ENCODE assay signal across 20 mouse cellular contexts in the genomic region with DNA sequence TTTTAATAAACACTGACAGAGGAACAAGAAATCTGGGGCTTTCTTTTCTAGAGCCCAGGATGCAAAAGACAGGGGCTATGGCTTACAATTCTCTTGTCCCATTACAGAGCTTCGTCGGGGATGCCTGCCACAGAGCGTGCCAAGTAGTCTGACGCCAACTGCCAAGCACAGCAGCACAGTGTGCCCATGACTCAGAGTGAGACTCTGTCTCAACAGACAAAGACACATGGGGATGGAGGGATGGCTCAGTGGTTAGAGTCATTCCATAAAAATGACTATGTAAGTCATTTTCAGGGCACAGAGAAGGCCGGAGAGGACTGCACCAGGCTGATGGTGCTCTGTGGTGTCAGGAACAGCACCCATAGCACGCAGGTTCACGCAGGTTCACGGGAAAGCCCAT. TPM values are rescaled to one million over a fixed set of nuclear protein-coding genes. Genes with fewer than 3 reads are reported as not detected.
DNase-seq lines count a peak whose midpoint lies in the region; ATAC-seq and TF ChIP-seq lines count a peak whose summit lies in the region.
"Had no signal": no experiment of that assay in that cellular context is flagged by ENCODE, and none has a peak within 500 bp of the region (broad histone marks: within the 10 kb centered on the region; RNA-seq: fewer than 3 reads in every experiment).

No protein-coding gene starts in this region.

- no peak for ATAC-seq in midbrain, embryonic 11.5 days (ENCODE audit: low FRiP score)
- no peak for ATAC-seq in midbrain, postnatal 0 days (ENCODE audit: low FRiP score)
- no peak for ATAC-seq in hindbrain, embryonic 12.5 days (ENCODE audit: low FRiP score)
- no peak for ATAC-seq in erythroid progenitor cell, adult 5-6 weeks (replicated peaks; ENCODE audit: low FRiP score, poor library complexity, severe bottlenecking)
- ATAC-seq: activated CD4-positive, CD25-positive, alpha-beta regulatory T cell, adult 4 months; midbrain, embryonic 15.5 days; Patski had no signal

- no peak for TF ChIP-seq CTCF in midbrain, postnatal 0 days (IDR thresholded peaks at IDR 0.05)

- DNase-seq in adrenal gland, adult 2 months = peak; percentile 57
- no peak for DNase-seq in adrenal gland, adult 8-10 months
- peak; percentile 66 for DNase-seq in midbrain, embryonic 11.5 days (ENCODE audit: low spot score, missing footprints)
- no peak for DNase-seq in midbrain, postnatal 0 days (ENCODE audit: low spot score)
- peak; percentile 38 to 79 for DNase-seq in layer of hippocampus, adult 18-20 months (ENCODE audit: low spot score in 2 of 2)
- no peak for DNase-seq in spleen, postnatal 10 days (ENCODE audit: low spot score in 2 of 2)
- DNase-seq: cerebellum, postnatal 36 days; gastrocnemius, postnatal 10 days; kidney, adult 2 months; kidney, postnatal 14 days; lung, postnatal 10 days had no signal

- H3K27ac ChIP-seq in midbrain, embryonic 11.5 days (ENCODE audit: low read depth, low read length) = no peak overlapping the region
- no peak overlapping the region for H3K27ac ChIP-seq in midbrain, postnatal 0 days (ENCODE audit: low read depth, low read length)
- H3K27ac ChIP-seq in hindbrain, embryonic 12.5 days = no peak overlapping the region
- H3K27ac ChIP-seq: hindbrain, embryonic 10.5 days; left cerebral cortex, adult 2 months; limb, embryonic 15.5 days; midbrain, embryonic 15.5 days had no signal

- no peaks in the 10 kb centered on the region for H3K27me3 ChIP-seq in midbrain, embryonic 11.5 days (ENCODE audit: control insufficient read depth, insufficient read depth, low read length)
- no peaks in the 10 kb centered on the region for H3K27me3 ChIP-seq in midbrain, postnatal 0 days (ENCODE audit: insufficient read depth, low read length)
- H3K27me3 ChIP-seq in hindbrain, embryonic 12.5 days = no peaks in the 10 kb centered on the region
- H3K27me3 ChIP-seq: limb, embryonic 15.5 days; midbrain, embryonic 15.5 days; Patski had no signal

- no peak overlapping the region for H3K4me2 ChIP-seq in midbrain, embryonic 11.5 days
- no peak overlapping the region for H3K4me2 ChIP-seq in midbrain, postnatal 0 days (ENCODE audit: low read depth, low read length, poor library complexity, severe bottlenecking)
- no peak overlapping the region for H3K4me2 ChIP-seq in hindbrain, embryonic 12.5 days (replicated peaks)
- H3K4me2 ChIP-seq: limb, embryonic 15.5 days; midbrain, embryonic 15.5 days had no signal

- no peak overlapping the region for H3K4me3 ChIP-seq in midbrain, embryonic 11.5 days (ENCODE audit: low read depth, low read length)
- no peak overlapping the region for H3K4me3 ChIP-seq in midbrain, postnatal 0 days (ENCODE audit: low read depth, low read length)
- H3K4me3 ChIP-seq in hindbrain, embryonic 12.5 days = no peak overlapping the region
- H3K4me3 ChIP-seq: erythroblast, embryonic 14.5 days; hindbrain, embryonic 10.5 days; left cerebral cortex, adult 2 months; limb, embryonic 15.5 days; midbrain, embryonic 15.5 days had no signal

- H3K4me1 ChIP-seq in midbrain, embryonic 11.5 days (ENCODE audit: control insufficient read depth, insufficient read depth, low read length) = no peaks in the 10 kb centered on the region
- no peaks in the 10 kb centered on the region for H3K4me1 ChIP-seq in midbrain, postnatal 0 days (ENCODE audit: insufficient read depth, low read length)
- no peaks in the 10 kb centered on the region for H3K4me1 ChIP-seq in hindbrain, embryonic 12.5 days
- H3K4me1 ChIP-seq: limb, embryonic 15.5 days; midbrain, embryonic 15.5 days had no signal

- H3K9me3 ChIP-seq in midbrain, embryonic 11.5 days (ENCODE audit: control insufficient read depth, low read length) = no peaks in the 10 kb centered on the region
- H3K9me3 ChIP-seq in midbrain, postnatal 0 days (ENCODE audit: low read length) = no peaks in the 10 kb centered on the region
- 0 out of 2 replicates have a peak, but pooled peaks cover 6% of the 10 kb centered on the region for H3K9me3 ChIP-seq in hindbrain, embryonic 12.5 days (replicated peaks)
- H3K9me3 ChIP-seq: limb, embryonic 15.5 days; midbrain, embryonic 15.5 days had no signal

- no peaks in the 10 kb centered on the region for H3K36me3 ChIP-seq in midbrain, embryonic 11.5 days (ENCODE audit: control insufficient read depth, insufficient read depth, low read length)
- no peaks in the 10 kb centered on the region for H3K36me3 ChIP-seq in midbrain, postnatal 0 days (ENCODE audit: insufficient read depth, low read length)
- H3K36me3 ChIP-seq in hindbrain, embryonic 12.5 days = no peaks in the 10 kb centered on the region
- H3K36me3 ChIP-seq: hindbrain, embryonic 10.5 days; limb, embryonic 15.5 days; midbrain, embryonic 15.5 days had no signal

- H3K9ac ChIP-seq in midbrain, embryonic 11.5 days (ENCODE audit: low read length) = no peak overlapping the region
- H3K9ac ChIP-seq in midbrain, postnatal 0 days (replicated peaks; ENCODE audit: low read length, poor library complexity, severe bottlenecking) = no peak overlapping the region
- H3K9ac ChIP-seq in hindbrain, embryonic 12.5 days = no peak overlapping the region
- H3K9ac ChIP-seq: limb, embryonic 15.5 days; midbrain, embryonic 15.5 days had no signal

- 90% methylated on average over 8 of the region's 8 CpGs for WGBS in midbrain, embryonic 11.5 days
- 91% methylated on average over 8 of the region's 8 CpGs for WGBS in midbrain, postnatal 0 days
- WGBS in hindbrain, embryonic 12.5 days = 93% methylated on average over 8 of the region's 8 CpGs

RNA-seq across cellular contexts. Expression of a gene that starts 27.9 kb away (rescaled TPM):
- total RNA-seq in adrenal gland, adult 2 months (2021) = 10 to 100 TPM; 52.5 to 65.1 TPM
- 256 and 263 TPM in 2 replicates for polyA plus RNA-seq in adrenal gland, adult 2 months (2012; rRNA removed)
- 100 to 1,000 TPM in 2 of 4 experiments, 10 to 100 TPM in 2; 86.1 to 106 (median 96.2) TPM for total RNA-seq in adrenal gland, adult 8-10 months (2022)
- polyA plus RNA-seq in midbrain, embryonic 11.5 days (2014; fragmentation: Nextera tagmentation; extraction: Ambion mirVana) = 14.6 and 16.7 TPM in 2 replicates
- total RNA-seq in midbrain, postnatal 0 days (2014; rRNA removed) = 22.4 and 24.2 TPM in 2 replicates
- 28.7 and 29.2 TPM in 2 replicates for polyA plus RNA-seq in midbrain, postnatal 0 days (2015; fragmentation: Nextera tagmentation; extraction: Ambion mirVana)
- 10 to 100 TPM; 17.9 to 20.7 TPM for total RNA-seq in layer of hippocampus, adult 18-20 months (2021)
- 26.7 and 29.1 TPM in 2 replicates for polyA plus RNA-seq in hindbrain, embryonic 12.5 days (2016; fragmentation: Nextera tagmentation; extraction: Ambion mirVana)
- 15.1 and 26.8 TPM in 2 replicates for total RNA-seq in erythroid progenitor cell, adult 5-6 weeks (2015; ENCODE audit: low replicate concordance)
- total RNA-seq in erythroid progenitor cell, adult 5-6 weeks (2017; ENCODE audit: low replicate concordance) = 2.4 and 9.8 TPM in 2 replicates

RNA-seq across cellular contexts. Expression of a gene that starts 38.3 kb away (rescaled TPM):
- total RNA-seq in adrenal gland, adult 2 months (2021) = 10 to 100 TPM in 1 of 2 experiments, 1 to 10 TPM in 1; 6.6 to 17.1 TPM
- 2.7 and 5.8 TPM in 2 replicates for polyA plus RNA-seq in adrenal gland, adult 2 months (2012; rRNA removed)
- 10 to 100 TPM in 2 of 4 experiments, 1 to 10 TPM in 2; 5.2 to 26.1 (median 16.0) TPM for total RNA-seq in adrenal gland, adult 8-10 months (2022)
- 0.10 and 0.38 TPM in 2 replicates for polyA plus RNA-seq in midbrain, embryonic 11.5 days (2014; fragmentation: Nextera tagmentation; extraction: Ambion mirVana)
- 0.09 and 0.27 TPM in 2 replicates for total RNA-seq in midbrain, postnatal 0 days (2014; rRNA removed)
- 0.12 and 0.22 TPM in 2 replicates for polyA plus RNA-seq in midbrain, postnatal 0 days (2015; fragmentation: Nextera tagmentation; extraction: Ambion mirVana)
- under 1 TPM; 0.07 to 0.48 TPM for total RNA-seq in layer of hippocampus, adult 18-20 months (2021)
- 0.43 and 0.70 TPM in 2 replicates for polyA plus RNA-seq in hindbrain, embryonic 12.5 days (2016; fragmentation: Nextera tagmentation; extraction: Ambion mirVana)
- total RNA-seq in erythroid progenitor cell, adult 5-6 weeks (2015; ENCODE audit: low replicate concordance) = 0.84 TPM in 1 of 2 replicates, not detected in the other
- total RNA-seq in erythroid progenitor cell, adult 5-6 weeks (2017; ENCODE audit: low replicate concordance) = not detected in 2 replicates
- polyA plus RNA-seq: erythroblast, embryonic 14.5 days had no signal

Comparison
In these comparisons a context has a peak if more than half of its experiments do, and no peak if none do; other contexts are left out.
1. DNase-seq: peak in adrenal gland, adult 2 months (single experiment), midbrain, embryonic 11.5 days (single experiment) and layer of hippocampus, adult 18-20 months (2 of 2); none in adrenal gland, adult 8-10 months (single experiment), midbrain, postnatal 0 days (single experiment) and spleen, postnatal 10 days (0 of 2).